Mouse (Mus musculus) embryo, embryonic 10 days (tissue): ENCODE data around the gene Ypel4.

Source experiments
- DNase-seq: peaks from one replicate; pipeline ENCODE4 v3.0.0-alpha.2; 2015; ENCODE audit warnings: low spot score

Ypel4 gene

GRCm38 (mm10) chr2:84733579-84734300 is at the start of gene Ypel4:
Gene Ypel4, plus strand, starts transcription at chr2:84734058.
- DNase-seq, result peak; percentile 46

- no peak for DNase-seq
Measured at GRCm38 (mm10) chr2:84688080-84688844, 45.6 kb upstream of the Ypel4 start.

GRCm38 (mm10) chr2:84690050-84690449 is 43.8 kb upstream of the Ypel4 start:
- DNase-seq, result no peak

GRCm38 (mm10) chr2:84695007-84695695 is 38.7 kb upstream of the Ypel4 start:
- DNase-seq, result no peak

- no peak for DNase-seq
Measured at GRCm38 (mm10) chr2:84703497-84703896, 30.4 kb upstream of the Ypel4 start.

GRCm38 (mm10) chr2:84704329-84704728 is 29.5 kb upstream of the Ypel4 start:
- DNase-seq, result no peak

GRCm38 (mm10) chr2:84705295-84705694 is 28.6 kb upstream of the Ypel4 start:
- no peak for DNase-seq

- DNase-seq, result no peak
Measured at GRCm38 (mm10) chr2:84707523-84707922, 26.3 kb upstream of the Ypel4 start.

- no peak for DNase-seq
Measured at GRCm38 (mm10) chr2:84711898-84712297, 22.0 kb upstream of the Ypel4 start.

- DNase-seq, result peak; percentile 31
Measured at GRCm38 (mm10) chr2:84714422-84714810, 19.4 kb upstream of the Ypel4 start.

- peak; percentile 99 for DNase-seq
Measured at GRCm38 (mm10) chr2:84714811-84715561, 18.9 kb upstream of the Ypel4 start, which contains the start of gene Zdhhc5. Gene Zdhhc5, minus strand, starts transcription at chr2:84715180.

GRCm38 (mm10) chr2:84715562-84716361 is 18.1 kb upstream of the Ypel4 start:
- DNase-seq, result peak; percentile 96

- no peak for DNase-seq
Measured at GRCm38 (mm10) chr2:84716423-84717355, 17.2 kb upstream of the Ypel4 start.

GRCm38 (mm10) chr2:84717357-84717756 is 16.5 kb upstream of the Ypel4 start:
- DNase-seq, result no peak

- no peak for DNase-seq
Measured at GRCm38 (mm10) chr2:84720718-84721117, 13.1 kb upstream of the Ypel4 start.

- no peak for DNase-seq
Measured at GRCm38 (mm10) chr2:84721182-84721581, 12.7 kb upstream of the Ypel4 start.

- no peak for DNase-seq
Measured at GRCm38 (mm10) chr2:84723856-84724255, 10.0 kb upstream of the Ypel4 start.

GRCm38 (mm10) chr2:84725770-84726169 is 8.1 kb upstream of the Ypel4 start:
- DNase-seq, result no peak

GRCm38 (mm10) chr2:84726716-84727115 is 7.1 kb upstream of the Ypel4 start:
- DNase-seq, result no peak
